Mouse (Mus musculus): ENCODE measurements around the gene Adat1. TPM values are rescaled to one million over a fixed set of nuclear protein-coding genes. Genes with fewer than 3 reads are reported as not detected.

Gene Adat1
- polyA plus RNA-seq, 1 experiment from 2014 or later, result 13.9 TPM

- no peak overlapping the region for H3K27ac ChIP-seq (replicated peaks; ENCODE audit: low read depth, low read length)
- no peaks in the 10 kb centered on the region; the same call in 1 of the 2 replicates for H3K36me3 ChIP-seq (ENCODE audit: control insufficient read depth, insufficient read depth, low read length)
- 88% methylated on average over 7 of the region's 7 CpGs for WGBS
- DNase-seq (ENCODE audit: low spot score), result no peak
- no peak overlapping the region for H3K4me2 ChIP-seq (ENCODE audit: low read depth, severe bottlenecking)
- H3K9ac ChIP-seq (ENCODE audit: low read length), result no peak overlapping the region
- H3K4me3 ChIP-seq (ENCODE audit: low read depth, low read length), result no peak overlapping the region
- H3K9me3 ChIP-seq (ENCODE audit: control insufficient read depth, low read length), result no peaks in the 10 kb centered on the region
- no peak for ATAC-seq (ENCODE audit: insufficient number of reproducible peaks, low FRiP score, low TSS enrichment, low read depth)
- H3K4me1 ChIP-seq (ENCODE audit: control insufficient read depth, insufficient read depth, low read length), result no peaks in the 10 kb centered on the region
- no peaks in the 10 kb centered on the region for H3K27me3 ChIP-seq (ENCODE audit: control insufficient read depth, insufficient read depth, low read length)
Observed at GRCm38 (mm10) chr8:111964849-111965561, 27.1 kb downstream of the Adat1 start.

- Histone ChIP-seq H3K9me3 (ENCODE audit: control insufficient read depth, low read length) (no peaks in the 10 kb centered on the region), H3K27me3 (ENCODE audit: control insufficient read depth, insufficient read depth, low read length) (no peaks in the 10 kb centered on the region), H3K27ac (replicated peaks; ENCODE audit: low read depth, low read length) (no peak overlapping the region), H3K4me1 (ENCODE audit: control insufficient read depth, insufficient read depth, low read length) (no peaks in the 10 kb centered on the region), H3K4me3 (ENCODE audit: low read depth, low read length) (no peak overlapping the region), H3K4me2 (ENCODE audit: low read depth, severe bottlenecking) (no peak overlapping the region), H3K36me3 (ENCODE audit: control insufficient read depth, insufficient read depth, low read length) (no peaks in the 10 kb centered on the region; the same call in 1 of the 2 replicates), H3K9ac (ENCODE audit: low read length) (no peak overlapping the region)
- ATAC-seq (ENCODE audit: insufficient number of reproducible peaks, low FRiP score, low TSS enrichment, low read depth), result no peak
- WGBS, result 54% methylated on average over 5 of the region's 5 CpGs
- no peak for DNase-seq (ENCODE audit: low spot score)
Observed at GRCm38 (mm10) chr8:111964351-111964750, 27.8 kb downstream of the Adat1 start.

- DNase-seq (ENCODE audit: low spot score) (no peak), ATAC-seq (ENCODE audit: insufficient number of reproducible peaks, low FRiP score, low TSS enrichment, low read depth) (no peak)
- Histone ChIP-seq H3K27me3 (ENCODE audit: control insufficient read depth, insufficient read depth, low read length) (no peaks in the 10 kb centered on the region), H3K27ac (replicated peaks; ENCODE audit: low read depth, low read length) (no peak overlapping the region), H3K4me1 (ENCODE audit: control insufficient read depth, insufficient read depth, low read length) (no peaks in the 10 kb centered on the region), H3K4me3 (ENCODE audit: low read depth, low read length) (no peak overlapping the region), H3K9ac (ENCODE audit: low read length) (no peak overlapping the region), H3K36me3 (ENCODE audit: control insufficient read depth, insufficient read depth, low read length) (no peaks in the 10 kb centered on the region; the same call in 1 of the 2 replicates), H3K9me3 (ENCODE audit: control insufficient read depth, low read length) (no peaks in the 10 kb centered on the region), H3K4me2 (ENCODE audit: low read depth, severe bottlenecking) (no peak overlapping the region)
- 90% methylated on average over 4 of the region's 4 CpGs for WGBS
Observed at GRCm38 (mm10) chr8:111963546-111963945, 28.6 kb downstream of the Adat1 start.

GRCm38 (mm10) chr8:111963091-111963490, 29.0 kb downstream of the Adat1 start:
- Histone ChIP-seq H3K27me3 (ENCODE audit: control insufficient read depth, insufficient read depth, low read length) (no peaks in the 10 kb centered on the region), H3K4me1 (ENCODE audit: control insufficient read depth, insufficient read depth, low read length) (no peaks in the 10 kb centered on the region), H3K4me2 (ENCODE audit: low read depth, severe bottlenecking) (no peak overlapping the region), H3K4me3 (ENCODE audit: low read depth, low read length) (no peak overlapping the region), H3K9ac (ENCODE audit: low read length) (no peak overlapping the region), H3K36me3 (ENCODE audit: control insufficient read depth, insufficient read depth, low read length) (no peaks in the 10 kb centered on the region; the same call in 1 of the 2 replicates), H3K9me3 (ENCODE audit: control insufficient read depth, low read length) (no peaks in the 10 kb centered on the region), H3K27ac (replicated peaks; ENCODE audit: low read depth, low read length) (no peak overlapping the region)
- WGBS, result 85% methylated on average over 10 of the region's 10 CpGs
- DNase-seq (ENCODE audit: low spot score) (no peak), ATAC-seq (ENCODE audit: insufficient number of reproducible peaks, low FRiP score, low TSS enrichment, low read depth) (no peak)

- no peak for DNase-seq (ENCODE audit: low spot score)
- H3K9me3 ChIP-seq (ENCODE audit: control insufficient read depth, low read length), result no peaks in the 10 kb centered on the region
Observed at GRCm38 (mm10) chr8:111962589-111962988, 29.5 kb downstream of the Adat1 start.

GRCm38 (mm10) chr8:111961330-111961729, 30.8 kb downstream of the Adat1 start:
- Histone ChIP-seq H3K27me3 (ENCODE audit: control insufficient read depth, insufficient read depth, low read length) (no peaks in the 10 kb centered on the region), H3K9ac (ENCODE audit: low read length) (no peak overlapping the region), H3K9me3 (ENCODE audit: control insufficient read depth, low read length) (no peaks in the 10 kb centered on the region), H3K36me3 (ENCODE audit: control insufficient read depth, insufficient read depth, low read length) (peaks cover 3% of the 10 kb centered on the region; the same call in 1 of the 2 replicates), H3K4me2 (ENCODE audit: low read depth, severe bottlenecking) (no peak overlapping the region), H3K4me1 (ENCODE audit: control insufficient read depth, insufficient read depth, low read length) (no peaks in the 10 kb centered on the region), H3K27ac (replicated peaks; ENCODE audit: low read depth, low read length) (no peak overlapping the region), H3K4me3 (ENCODE audit: low read depth, low read length) (no peak overlapping the region)
- ATAC-seq (ENCODE audit: insufficient number of reproducible peaks, low FRiP score, low TSS enrichment, low read depth), result no peak
- 74% methylated on average over 3 of the region's 3 CpGs for WGBS
- DNase-seq (ENCODE audit: low spot score), result no peak

More at GRCm38 (mm10) chr8:111962589-111962988, 29.5 kb downstream of the Adat1 start:
- Histone ChIP-seq H3K4me1 (ENCODE audit: control insufficient read depth, insufficient read depth, low read length) (no peaks in the 10 kb centered on the region), H3K4me3 (ENCODE audit: low read depth, low read length) (no peak overlapping the region), H3K27me3 (ENCODE audit: control insufficient read depth, insufficient read depth, low read length) (no peaks in the 10 kb centered on the region), H3K9ac (ENCODE audit: low read length) (no peak overlapping the region), H3K4me2 (ENCODE audit: low read depth, severe bottlenecking) (no peak overlapping the region), H3K36me3 (ENCODE audit: control insufficient read depth, insufficient read depth, low read length) (no peaks in the 10 kb centered on the region; the same call in 1 of the 2 replicates), H3K27ac (replicated peaks; ENCODE audit: low read depth, low read length) (no peak overlapping the region)
- ATAC-seq (ENCODE audit: insufficient number of reproducible peaks, low FRiP score, low TSS enrichment, low read depth), result no peak
- WGBS, result 76% methylated on average over 1 of the region's 1 CpGs

GRCm38 (mm10) chr8:111960591-111961321, 31.3 kb downstream of the Adat1 start:
- no peak for DNase-seq (ENCODE audit: low spot score)
- no peaks in the 10 kb centered on the region for H3K9me3 ChIP-seq (ENCODE audit: control insufficient read depth, low read length)
- H3K9ac ChIP-seq (ENCODE audit: low read length), result no peak overlapping the region
- no peak overlapping the region for H3K4me2 ChIP-seq (ENCODE audit: low read depth, severe bottlenecking)
- peaks cover 3% of the 10 kb centered on the region; the same call in 1 of the 2 replicates for H3K36me3 ChIP-seq (ENCODE audit: control insufficient read depth, insufficient read depth, low read length)
- H3K4me1 ChIP-seq (ENCODE audit: control insufficient read depth, insufficient read depth, low read length), result no peaks in the 10 kb centered on the region
- no peak for ATAC-seq (ENCODE audit: insufficient number of reproducible peaks, low FRiP score, low TSS enrichment, low read depth)
- 73% methylated on average over 15 of the region's 15 CpGs for WGBS
- no peak overlapping the region for H3K27ac ChIP-seq (replicated peaks; ENCODE audit: low read depth, low read length)
- H3K27me3 ChIP-seq (ENCODE audit: control insufficient read depth, insufficient read depth, low read length), result no peaks in the 10 kb centered on the region
- H3K4me3 ChIP-seq (ENCODE audit: low read depth, low read length), result no peak overlapping the region

- H3K4me1 ChIP-seq (ENCODE audit: control insufficient read depth, insufficient read depth, low read length), result no peaks in the 10 kb centered on the region
- DNase-seq (ENCODE audit: low spot score), result no peak
- 85% methylated on average over 2 of the region's 2 CpGs for WGBS
Observed at GRCm38 (mm10) chr8:111957231-111957630, 34.9 kb downstream of the Adat1 start.

More at GRCm38 (mm10) chr8:111957231-111957630, 34.9 kb downstream of the Adat1 start:
- no peaks in the 10 kb centered on the region for H3K27me3 ChIP-seq (ENCODE audit: control insufficient read depth, insufficient read depth, low read length)
- H3K9ac ChIP-seq (ENCODE audit: low read length), result no peak overlapping the region
- ATAC-seq (ENCODE audit: insufficient number of reproducible peaks, low FRiP score, low TSS enrichment, low read depth), result no peak
- no peak overlapping the region for H3K4me3 ChIP-seq (ENCODE audit: low read depth, low read length)
- no peak overlapping the region for H3K4me2 ChIP-seq (ENCODE audit: low read depth, severe bottlenecking)
- H3K9me3 ChIP-seq (ENCODE audit: control insufficient read depth, low read length), result no peaks in the 10 kb centered on the region
- no peak overlapping the region for H3K27ac ChIP-seq (replicated peaks; ENCODE audit: low read depth, low read length)
- H3K36me3 ChIP-seq (ENCODE audit: control insufficient read depth, insufficient read depth, low read length), result peaks cover 6% of the 10 kb centered on the region
